Mouse (Mus musculus): ENCODE measurements around the gene Gcnt4.

GRCm38 (mm10) chr13:96966210-96967089 is 42.0 kb downstream of the Gcnt4 start:
- TF ChIP-seq CTCF (IDR thresholded peaks at IDR 0.05; ENCODE audit: low read depth) (no peak), EP300 (optimal IDR thresholded peaks at IDR 0.05) (no peak)
